Mouse (Mus musculus): ENCODE results near the gene Clmn. TPM values are rescaled to one million over a fixed set of nuclear protein-coding genes. Genes with fewer than 3 reads are reported as not detected.
A peak's percentile ranks its signal among the peaks of the same experiment; 100 is the strongest.

Clmn gene
- polyA plus RNA-seq, 1 experiment from 2014 or later, result 8.8 TPM

GRCm38 (mm10) chr12:104882533-104882932, 17.7 kb upstream of the Clmn start:
- Histone ChIP-seq H3K9me3 (ENCODE audit: control insufficient read depth) (no peaks in the 10 kb centered on the region), H3K27ac (ENCODE audit: low read depth, low read length) (peak overlapping the region; percentile 97), H3K36me3 (ENCODE audit: control insufficient read depth, insufficient read depth) (no peaks in the 10 kb centered on the region), H3K4me2 (replicated peaks; ENCODE audit: low read depth) (peak overlapping the region; percentile 30; the same call in 1 of the 2 replicates), H3K4me1 (replicated peaks; ENCODE audit: control insufficient read depth, insufficient read depth, low read length) (peaks cover 6% of the 10 kb centered on the region; the same call in 1 of the 2 replicates), H3K4me3 (ENCODE audit: low read depth, low read length) (no peak overlapping the region), H3K9ac (ENCODE audit: low read depth, low read length) (peak overlapping the region; percentile 34; the same call in 1 of the 2 replicates), H3K27me3 (replicated peaks; ENCODE audit: control insufficient read depth, insufficient read depth, low read length) (no peaks in the 10 kb centered on the region)
- no peak for TF ChIP-seq CTCF (IDR thresholded peaks at IDR 0.05; ENCODE audit: low read depth)
- WGBS, result 32% methylated on average over 5 of the region's 5 CpGs
- ATAC-seq, result peak; percentile 81

GRCm38 (mm10) chr12:104882061-104882460, 17.2 kb upstream of the Clmn start:
- Histone ChIP-seq H3K36me3 (ENCODE audit: control insufficient read depth, insufficient read depth) (no peaks in the 10 kb centered on the region), H3K9me3 (ENCODE audit: control insufficient read depth) (no peaks in the 10 kb centered on the region), H3K4me3 (ENCODE audit: low read depth, low read length) (no peak overlapping the region), H3K4me2 (replicated peaks; ENCODE audit: low read depth) (peak overlapping the region; percentile 30; the same call in 1 of the 2 replicates), H3K27me3 (replicated peaks; ENCODE audit: control insufficient read depth, insufficient read depth, low read length) (no peaks in the 10 kb centered on the region), H3K9ac (ENCODE audit: low read depth, low read length) (peak overlapping the region; percentile 34; the same call in 1 of the 2 replicates), H3K4me1 (replicated peaks; ENCODE audit: control insufficient read depth, insufficient read depth, low read length) (peaks cover 6% of the 10 kb centered on the region; the same call in 1 of the 2 replicates), H3K27ac (ENCODE audit: low read depth, low read length) (peak overlapping the region; percentile 97)
- WGBS, result 19% methylated on average over 2 of the region's 2 CpGs
- no peak for TF ChIP-seq CTCF (IDR thresholded peaks at IDR 0.05; ENCODE audit: low read depth)
- ATAC-seq, result peak; percentile 85

- no peak for TF ChIP-seq CTCF (IDR thresholded peaks at IDR 0.05; ENCODE audit: low read depth)
- H3K27me3 ChIP-seq (replicated peaks; ENCODE audit: control insufficient read depth, insufficient read depth, low read length), result no peaks in the 10 kb centered on the region
- H3K27ac ChIP-seq (ENCODE audit: low read depth, low read length), result peak overlapping the region; percentile 97
- WGBS, result 30% methylated on average over 4 of the region's 4 CpGs
- H3K36me3 ChIP-seq (ENCODE audit: control insufficient read depth, insufficient read depth), result no peaks in the 10 kb centered on the region
- H3K9ac ChIP-seq (ENCODE audit: low read depth, low read length), result peak overlapping the region; percentile 34; the same call in 1 of the 2 replicates
- H3K4me1 ChIP-seq (replicated peaks; ENCODE audit: control insufficient read depth, insufficient read depth, low read length), result peaks cover 6% of the 10 kb centered on the region; the same call in 1 of the 2 replicates
- no peaks in the 10 kb centered on the region for H3K9me3 ChIP-seq (ENCODE audit: control insufficient read depth)
- H3K4me2 ChIP-seq (replicated peaks; ENCODE audit: low read depth), result peak overlapping the region; percentile 30; the same call in 1 of the 2 replicates
- no peak overlapping the region for H3K4me3 ChIP-seq (ENCODE audit: low read depth, low read length)
- peak; percentile 95 for ATAC-seq
These were observed 16.7 kb upstream of the Clmn start for GRCm38 (mm10) chr12:104881518-104882060.

- 85% methylated on average over 12 of the region's 12 CpGs for WGBS
These were observed 15.5 kb upstream of the Clmn start for GRCm38 (mm10) chr12:104880367-104880766.

GRCm38 (mm10) chr12:104879577-104879989, 14.7 kb upstream of the Clmn start:
- Histone ChIP-seq H3K4me3 (ENCODE audit: low read depth, low read length) (no peak overlapping the region), H3K9me3 (ENCODE audit: control insufficient read depth) (no peaks in the 10 kb centered on the region), H3K27ac (ENCODE audit: low read depth, low read length) (no peak overlapping the region), H3K4me2 (replicated peaks; ENCODE audit: low read depth) (no peak overlapping the region), H3K9ac (ENCODE audit: low read depth, low read length) (no peak overlapping the region), H3K4me1 (replicated peaks; ENCODE audit: control insufficient read depth, insufficient read depth, low read length) (peaks cover 6% of the 10 kb centered on the region; the same call in 1 of the 2 replicates), H3K27me3 (replicated peaks; ENCODE audit: control insufficient read depth, insufficient read depth, low read length) (no peaks in the 10 kb centered on the region), H3K36me3 (ENCODE audit: control insufficient read depth, insufficient read depth) (no peaks in the 10 kb centered on the region)
- ATAC-seq, result no peak
- TF ChIP-seq CTCF (IDR thresholded peaks at IDR 0.05; ENCODE audit: low read depth), result no peak
- 77% methylated on average over 10 of the region's 10 CpGs for WGBS

More at GRCm38 (mm10) chr12:104880367-104880766, 15.5 kb upstream of the Clmn start:
- Histone ChIP-seq H3K4me2 (replicated peaks; ENCODE audit: low read depth) (no peak overlapping the region), H3K4me3 (ENCODE audit: low read depth, low read length) (no peak overlapping the region), H3K4me1 (replicated peaks; ENCODE audit: control insufficient read depth, insufficient read depth, low read length) (peaks cover 6% of the 10 kb centered on the region; the same call in 1 of the 2 replicates), H3K27me3 (replicated peaks; ENCODE audit: control insufficient read depth, insufficient read depth, low read length) (no peaks in the 10 kb centered on the region), H3K36me3 (ENCODE audit: control insufficient read depth, insufficient read depth) (no peaks in the 10 kb centered on the region), H3K27ac (ENCODE audit: low read depth, low read length) (no peak overlapping the region), H3K9ac (ENCODE audit: low read depth, low read length) (no peak overlapping the region), H3K9me3 (ENCODE audit: control insufficient read depth) (no peaks in the 10 kb centered on the region)
- no peak for ATAC-seq
- TF ChIP-seq CTCF (IDR thresholded peaks at IDR 0.05; ENCODE audit: low read depth), result no peak

GRCm38 (mm10) chr12:104876053-104876452, 11.2 kb upstream of the Clmn start:
- Histone ChIP-seq H3K4me1 (replicated peaks; ENCODE audit: control insufficient read depth, insufficient read depth, low read length) (no peaks in the 10 kb centered on the region), H3K4me3 (ENCODE audit: low read depth, low read length) (no peak overlapping the region), H3K4me2 (replicated peaks; ENCODE audit: low read depth) (no peak overlapping the region), H3K9me3 (ENCODE audit: control insufficient read depth) (no peaks in the 10 kb centered on the region), H3K9ac (ENCODE audit: low read depth, low read length) (no peak overlapping the region), H3K27me3 (replicated peaks; ENCODE audit: control insufficient read depth, insufficient read depth, low read length) (no peaks in the 10 kb centered on the region), H3K27ac (ENCODE audit: low read depth, low read length) (no peak overlapping the region), H3K36me3 (ENCODE audit: control insufficient read depth, insufficient read depth) (no peaks in the 10 kb centered on the region)
- 29% methylated on average over 3 of the region's 3 CpGs for WGBS
- 0 out of 2 replicates have a peak, but pooled peaks have one; percentile 17 for ATAC-seq
- no peak for TF ChIP-seq CTCF (IDR thresholded peaks at IDR 0.05; ENCODE audit: low read depth)

Data from intestine, postnatal 0 days (tissue).